Mouse (Mus musculus): ENCODE data around the gene Cmah. TPM values are rescaled to one million over a fixed set of nuclear protein-coding genes. Genes with fewer than 3 reads are reported as not detected.

The Cmah gene
- polyA plus RNA-seq, 1 experiment: 3.5 TPM

GRCm38 (mm10) chr13:24511367-24511766, 184.2 kb downstream of the Cmah start:
- no peak for TF ChIP-seq POLR2A (IDR thresholded peaks at IDR 0.05; ENCODE audit: borderline replicate concordance, extremely low read depth, low read depth, low read length)
- no peak overlapping the region for H3K4me3 ChIP-seq (replicated peaks; ENCODE audit: extremely low read depth, low read depth, low read length)
- WGBS: 37% methylated on average over 1 of the region's 1 CpGs
- DNase-seq: no peak
- no peaks in the 10 kb centered on the region for H3K4me1 ChIP-seq (ENCODE audit: control insufficient read depth, insufficient read depth, low read length)

- WGBS: 75% methylated on average over 14 of the region's 14 CpGs
- Histone ChIP-seq H3K4me3 (replicated peaks; ENCODE audit: extremely low read depth, low read depth, low read length) (no peak overlapping the region), H3K4me1 (ENCODE audit: control insufficient read depth, insufficient read depth, low read length) (no peaks in the 10 kb centered on the region)
- no peak for DNase-seq
- no peak for TF ChIP-seq POLR2A (IDR thresholded peaks at IDR 0.05; ENCODE audit: borderline replicate concordance, extremely low read depth, low read depth, low read length)
- no peak for TF ChIP-seq CTCF (IDR thresholded peaks at IDR 0.05; ENCODE audit: insufficient read depth, low read length)
Observed at GRCm38 (mm10) chr13:24511932-24512520, 184.8 kb downstream of the Cmah start.

GRCm38 (mm10) chr13:24513717-24514116, 186.5 kb downstream of the Cmah start:
- no peak for DNase-seq
- Histone ChIP-seq H3K4me3 (replicated peaks; ENCODE audit: extremely low read depth, low read depth, low read length) (no peak overlapping the region), H3K4me1 (ENCODE audit: control insufficient read depth, insufficient read depth, low read length) (no peaks in the 10 kb centered on the region)
- TF ChIP-seq CTCF (IDR thresholded peaks at IDR 0.05; ENCODE audit: insufficient read depth, low read length): no peak
- TF ChIP-seq POLR2A (IDR thresholded peaks at IDR 0.05; ENCODE audit: borderline replicate concordance, extremely low read depth, low read depth, low read length): no peak
- WGBS: 78% methylated on average over 3 of the region's 3 CpGs

GRCm38 (mm10) chr13:24515101-24515675, 188.0 kb downstream of the Cmah start:
- H3K4me3 ChIP-seq (replicated peaks; ENCODE audit: extremely low read depth, low read depth, low read length): no peak overlapping the region
- DNase-seq: no peak
- no peaks in the 10 kb centered on the region for H3K4me1 ChIP-seq (ENCODE audit: control insufficient read depth, insufficient read depth, low read length)
- 60% methylated on average over 6 of the region's 6 CpGs for WGBS
- no peak for TF ChIP-seq POLR2A (IDR thresholded peaks at IDR 0.05; ENCODE audit: borderline replicate concordance, extremely low read depth, low read depth, low read length)
- TF ChIP-seq CTCF (IDR thresholded peaks at IDR 0.05; ENCODE audit: insufficient read depth, low read length): no peak

GRCm38 (mm10) chr13:24517757-24518156, 190.6 kb downstream of the Cmah start:
- no peak for DNase-seq
- TF ChIP-seq POLR2A (IDR thresholded peaks at IDR 0.05; ENCODE audit: borderline replicate concordance, extremely low read depth, low read depth, low read length) (no peak), CTCF (IDR thresholded peaks at IDR 0.05; ENCODE audit: insufficient read depth, low read length) (no peak)
- WGBS: 71% methylated on average over 2 of the region's 2 CpGs

GRCm38 (mm10) chr13:24518887-24519286, 191.7 kb downstream of the Cmah start:
- DNase-seq: peak; percentile 47
- H3K4me1 ChIP-seq (ENCODE audit: control insufficient read depth, insufficient read depth, low read length): peaks cover 2% of the 10 kb centered on the region
- H3K4me3 ChIP-seq (replicated peaks; ENCODE audit: extremely low read depth, low read depth, low read length): no peak overlapping the region
- WGBS: 43% methylated on average over 6 of the region's 6 CpGs
- TF ChIP-seq POLR2A (IDR thresholded peaks at IDR 0.05; ENCODE audit: borderline replicate concordance, extremely low read depth, low read depth, low read length) (no peak), CTCF (IDR thresholded peaks at IDR 0.05; ENCODE audit: insufficient read depth, low read length) (peak; percentile 65)

More at GRCm38 (mm10) chr13:24517757-24518156, 190.6 kb downstream of the Cmah start:
- peaks cover 2% of the 10 kb centered on the region for H3K4me1 ChIP-seq (ENCODE audit: control insufficient read depth, insufficient read depth, low read length)
- no peak overlapping the region for H3K4me3 ChIP-seq (replicated peaks; ENCODE audit: extremely low read depth, low read depth, low read length)

- TF ChIP-seq POLR2A (IDR thresholded peaks at IDR 0.05; ENCODE audit: borderline replicate concordance, extremely low read depth, low read depth, low read length) (no peak), CTCF (IDR thresholded peaks at IDR 0.05; ENCODE audit: insufficient read depth, low read length) (no peak)
- no peak for DNase-seq
- 73% methylated on average over 14 of the region's 14 CpGs for WGBS
Observed at GRCm38 (mm10) chr13:24519976-24520647, 192.9 kb downstream of the Cmah start.

GRCm38 (mm10) chr13:24520796-24521195, 193.6 kb downstream of the Cmah start:
- no peak for DNase-seq
- TF ChIP-seq CTCF (IDR thresholded peaks at IDR 0.05; ENCODE audit: insufficient read depth, low read length) (no peak), POLR2A (IDR thresholded peaks at IDR 0.05; ENCODE audit: borderline replicate concordance, extremely low read depth, low read depth, low read length) (no peak)
- Histone ChIP-seq H3K4me3 (replicated peaks; ENCODE audit: extremely low read depth, low read depth, low read length) (no peak overlapping the region), H3K4me1 (ENCODE audit: control insufficient read depth, insufficient read depth, low read length) (peaks cover 2% of the 10 kb centered on the region)
- 74% methylated on average over 10 of the region's 10 CpGs for WGBS

More at GRCm38 (mm10) chr13:24519976-24520647, 192.9 kb downstream of the Cmah start:
- Histone ChIP-seq H3K4me3 (replicated peaks; ENCODE audit: extremely low read depth, low read depth, low read length) (no peak overlapping the region), H3K4me1 (ENCODE audit: control insufficient read depth, insufficient read depth, low read length) (peaks cover 2% of the 10 kb centered on the region)

- DNase-seq: no peak
- peaks cover 2% of the 10 kb centered on the region for H3K4me1 ChIP-seq (ENCODE audit: control insufficient read depth, insufficient read depth, low read length)
- WGBS: 40% methylated on average over 18 of the region's 18 CpGs
- no peak overlapping the region for H3K4me3 ChIP-seq (replicated peaks; ENCODE audit: extremely low read depth, low read depth, low read length)
- TF ChIP-seq POLR2A (IDR thresholded peaks at IDR 0.05; ENCODE audit: borderline replicate concordance, extremely low read depth, low read depth, low read length) (no peak), CTCF (IDR thresholded peaks at IDR 0.05; ENCODE audit: insufficient read depth, low read length) (no peak)
Observed at GRCm38 (mm10) chr13:24521446-24522342, 194.5 kb downstream of the Cmah start.

Measured in lung, adult 2 months (tissue).